Mouse (Mus musculus) thymus, adult 2 months (tissue): ENCODE data around the gene Dpy19l3.

ENCODE experiments used
- CTCF ChIP-seq: fragments of 200-500 bp; IDR thresholded peaks from 2 replicates; pipeline ENCODE4 v1.5.1; 2012; ENCODE audit warnings: mild to moderate bottlenecking, control low read depth, low read length, moderate library complexity, borderline replicate concordance; ENCODE audit not compliant: control insufficient read depth, poor library complexity, insufficient read depth; ENCODE audit errors: extremely low read depth
- POLR2A ChIP-seq: fragments of 200-500 bp; IDR thresholded peaks from 2 replicates; pipeline ENCODE4 v1.6.1; 2012; ENCODE audit warnings: mild to moderate bottlenecking, low read length, control low read depth, moderate library complexity; ENCODE audit not compliant: control insufficient read depth, poor library complexity, insufficient read depth; ENCODE audit errors: extremely low read depth

- TF ChIP-seq CTCF (no peak), POLR2A (no peak)
Observed at GRCm38 (mm10) chr7:35754886-35755168, 573 bp upstream of the Dpy19l3 start.
